ENCODE assay signal across 28 mouse cellular contexts in the genomic region with DNA sequence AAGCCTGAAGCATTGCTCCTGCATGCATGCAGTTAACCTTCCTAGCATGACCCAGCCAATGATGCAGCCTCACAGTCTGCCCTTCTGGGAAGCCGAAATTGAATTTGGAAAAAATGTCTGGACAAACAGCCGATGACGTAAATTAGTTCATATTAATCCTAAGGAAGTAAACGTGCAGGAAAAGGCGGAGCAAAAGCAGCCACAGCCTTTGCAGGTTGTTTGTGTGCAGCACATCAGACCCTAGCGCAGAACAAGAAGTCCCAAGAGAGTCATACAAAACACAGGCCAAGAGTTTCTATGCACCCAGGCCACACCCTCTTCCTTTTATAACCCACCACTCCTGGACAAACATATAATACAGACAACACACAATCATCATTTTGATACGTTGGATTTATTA. TPM values are rescaled to one million over a fixed set of nuclear protein-coding genes. Genes with fewer than 3 reads are reported as not detected.
DNase-seq lines count a peak whose midpoint lies in the region.
"Had no signal": no experiment of that assay in that cellular context is flagged by ENCODE, and none has a peak within 500 bp of the region (broad histone marks: within the 10 kb centered on the region; RNA-seq: fewer than 3 reads in every experiment).

No protein-coding gene starts in this region.

- H3K27ac ChIP-seq in heart, embryonic 10.5 days, result no peak overlapping the region
- H3K27ac ChIP-seq: embryonic facial prominence, embryonic 10.5 days; embryonic facial prominence, embryonic 15.5 days; forebrain, embryonic 12.5 days; hindbrain, embryonic 15.5 days; intestine, embryonic 15.5 days; kidney, postnatal 0 days; liver, embryonic 12.5 days; neural tube, embryonic 15.5 days; stomach, postnatal 0 days had no signal

- H3K4me3 ChIP-seq in heart, embryonic 10.5 days, result no peak overlapping the region
- H3K4me3 ChIP-seq: embryonic facial prominence, embryonic 10.5 days; embryonic facial prominence, embryonic 15.5 days; forebrain, embryonic 12.5 days; hindbrain, embryonic 15.5 days; intestine, embryonic 15.5 days; liver, embryonic 12.5 days; neural tube, embryonic 15.5 days had no signal

- H3K9me3 ChIP-seq in heart, embryonic 10.5 days, result no peaks in the 10 kb centered on the region
- H3K9me3 ChIP-seq: embryonic facial prominence, embryonic 10.5 days; embryonic facial prominence, embryonic 15.5 days; forebrain, embryonic 12.5 days; G1E; hindbrain, embryonic 15.5 days; intestine, embryonic 15.5 days; liver, embryonic 12.5 days; neural tube, embryonic 15.5 days had no signal

- H3K36me3 ChIP-seq in heart, embryonic 10.5 days, result peaks cover 22% of the 10 kb centered on the region

- no peaks in the 10 kb centered on the region for H3K4me1 ChIP-seq in heart, embryonic 10.5 days
- H3K4me1 ChIP-seq: embryonic facial prominence, embryonic 15.5 days; intestine, embryonic 15.5 days; liver, embryonic 12.5 days; neural tube, embryonic 15.5 days had no signal

- no peaks in the 10 kb centered on the region for H3K27me3 ChIP-seq in heart, embryonic 10.5 days (ENCODE audit: insufficient read depth, poor library complexity, severe bottlenecking)
- H3K27me3 ChIP-seq: embryonic facial prominence, embryonic 15.5 days; forebrain, embryonic 12.5 days; hindbrain, embryonic 15.5 days; intestine, embryonic 15.5 days; liver, embryonic 12.5 days; neural tube, embryonic 15.5 days had no signal

- 83% methylated on average over 7 of the region's 7 CpGs for WGBS in heart, embryonic 10.5 days

- peak; percentile 33 for DNase-seq in heart, adult 8-10 months (ENCODE audit: low spot score)
- DNase-seq in heart, embryonic 10.5 days (ENCODE audit: low spot score), result no peak
- DNase-seq in lung, postnatal 25 days (ENCODE audit: low spot score), result peak; percentile 16
- DNase-seq in lung, postnatal 14 days, result no peak
- DNase-seq in CD4-positive, CD25-positive, alpha-beta regulatory T cell, adult 2 months (ENCODE audit: low read depth, low spot score), result peak; percentile 8
- DNase-seq in induced T-regulatory cell, adult 2 months (ENCODE audit: low read depth), result peak; percentile 40
- no peak for DNase-seq in layer of hippocampus, adult 18-20 months (ENCODE audit: low spot score in 2 of 2)
- DNase-seq: adrenal gland, adult 8-10 months; cerebellum, adult 8-10 months; gastrocnemius, postnatal 14 days; kidney, adult 8-10 months; kidney, postnatal 4 days; layer of hippocampus, postnatal 36 days; left cerebral cortex, postnatal 4 days; liver, postnatal 0 days; midbrain, embryonic 14.5 days; retina, postnatal 1 day; right cerebral cortex, postnatal 14 days had no signal

RNA-seq across cellular contexts. Expression of a gene that starts 38.3 kb away (rescaled TPM):
- total RNA-seq in heart, adult 8-10 months (2022), result 10 to 100 TPM; 13.4 to 18.3 (median 15.2) TPM
- polyA plus RNA-seq in heart, embryonic 10.5 days (2016; fragmentation: Nextera tagmentation; extraction: Ambion mirVana), result 100 and 105 TPM in 2 replicates
- 10 to 100 TPM; 59.1 to 59.2 TPM for total RNA-seq in layer of hippocampus, adult 18-20 months (2021)

Comparison
In these comparisons a context has a peak if more than half of its experiments do, and no peak if none do; other contexts are left out.
1. DNase-seq: peak in heart, adult 8-10 months (single experiment), lung, postnatal 25 days (single experiment), CD4-positive, CD25-positive, alpha-beta regulatory T cell, adult 2 months (single experiment) and induced T-regulatory cell, adult 2 months (single experiment); none in heart, embryonic 10.5 days (single experiment), lung, postnatal 14 days (single experiment) and layer of hippocampus, adult 18-20 months (0 of 2).